Mouse (Mus musculus) testis, adult 2 months (tissue): Measurements from ENCODE around the gene Cd274.

ENCODE experiments used
- CTCF ChIP-seq: fragments of 200-500 bp; IDR thresholded peaks from 2 replicates; pipeline ENCODE4 v1.5.1; 2012; ENCODE audit warnings: low read depth, mild to moderate bottlenecking, inconsistent platforms, low read length, moderate library complexity; ENCODE audit not compliant: control insufficient read depth, insufficient read depth, insufficient replicate concordance
- POLR2A ChIP-seq: fragments of 200-500 bp; IDR thresholded peaks from 2 replicates; pipeline ENCODE4 v1.6.1; 2012; ENCODE audit warnings: low read depth, mild to moderate bottlenecking, inconsistent platforms, low read length, moderate library complexity; ENCODE audit not compliant: control insufficient read depth

- TF ChIP-seq CTCF (no peak), POLR2A (no peak)
Observed at GRCm38 (mm10) chr19:29391279-29391678, 24.0 kb downstream of the Cd274 start.
